Mouse (Mus musculus): Measurements from ENCODE around the gene Serpini1. TPM values are rescaled to one million over a fixed set of nuclear protein-coding genes. Genes with fewer than 3 reads are reported as not detected.

Gene Serpini1
- polyA plus RNA-seq (2017; shearing (Covaris generic)): 21.6 TPM

GRCm38 (mm10) chr3:75557292-75557691, at the start of gene Serpini1:
Gene Serpini1, plus strand, starts transcription at chr3:75557547.

GRCm38 (mm10) chr3:75556695-75557291, 554 bp upstream of the Serpini1 start, which contains the start of gene Pdcd10:
Gene Pdcd10, minus strand, starts transcription at chr3:75556856.

Other genes starting within 250 kb of the Serpini1 start
- gene Wdr49, start 75.4 kb upstream of the Serpini1 start, polyA plus RNA-seq (2017; shearing (Covaris generic)): 0.32 TPM
- gene Pdcd10, start 691 bp upstream of the Serpini1 start, polyA plus RNA-seq (2017; shearing (Covaris generic)): 218 TPM
- not detected for gene Gm29133, start 190.7 kb downstream of the Serpini1 start, polyA plus RNA-seq (2017; shearing (Covaris generic))

All from CD4-positive, CD25-positive, alpha-beta regulatory T cell, adult 9 weeks (primary cell).